Mouse (Mus musculus) left cerebral cortex, postnatal 10 days (tissue): Measurements from ENCODE around the gene Nphs2. TPM values are rescaled to one million over a fixed set of nuclear protein-coding genes. Genes with fewer than 3 reads are reported as not detected.

Source experiments
- DNase-seq, 2 experiments: peaks; one replicate each; pipeline ENCODE4 v3.0.0; 2021 to 2022; ENCODE audit warnings: low spot score in 2 of 2, mixed read lengths in 1 of 2; ENCODE audit errors: extremely low spot score in 1 of 2
- intact Hi-C: fragments of 180-260 bp; cut with DNase I; formaldehyde crosslinking; loops from one replicate; pipeline ENCODE4 v1.15.1; 2025
- total RNA-seq, 2 experiments: library from RNA; stranded (reverse); gene quantifications; 2 replicates each; pipeline ENCODE4 v1.2.3; 2021

The Nphs2 gene
- total RNA-seq, 2 experiments from 2014 or later, result 0.41 to 0.65 TPM

DNA sequence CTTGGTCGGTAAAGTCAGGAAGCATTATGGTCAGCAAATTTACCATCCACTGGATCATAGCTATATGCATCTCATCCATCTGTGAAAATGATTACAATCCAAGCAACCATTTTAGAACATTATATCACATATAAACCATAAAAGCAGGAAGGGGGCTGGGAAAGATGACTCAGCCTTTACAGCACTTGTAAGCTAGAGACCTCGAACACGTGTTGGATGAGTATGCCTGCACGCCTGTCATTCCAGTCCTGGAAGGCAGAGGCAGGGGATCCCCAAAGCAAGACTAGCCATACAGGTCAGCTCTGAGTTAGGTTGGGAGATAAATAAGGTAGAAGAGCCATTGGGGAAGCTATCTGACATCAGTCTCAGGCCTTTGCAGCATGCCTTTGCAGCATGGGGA, 38.5 kb downstream of the Nphs2 start:
- intact Hi-C loops, result no loop called here
- DNase-seq, result no peak

DNA sequence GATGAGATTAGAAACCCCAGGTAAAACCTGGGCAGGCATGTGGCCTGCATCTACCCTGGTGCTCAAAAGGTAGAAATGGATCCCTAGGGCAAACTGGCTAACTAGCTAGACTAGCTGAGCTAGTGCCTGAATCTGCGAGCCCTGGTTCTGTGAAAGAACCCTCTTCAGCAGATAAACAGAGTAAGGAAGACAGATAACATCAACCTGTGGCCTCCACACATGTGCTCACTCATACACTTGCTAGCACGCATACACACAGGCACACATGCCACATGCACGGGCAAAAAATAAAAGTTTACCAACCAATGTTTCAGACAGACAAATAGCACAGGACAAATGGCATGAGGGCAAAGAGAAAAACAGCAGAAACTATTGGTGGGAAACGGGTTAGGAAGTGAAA, 39.9 kb downstream of the Nphs2 start:
- intact Hi-C loops, result no loop called here
- no peak for DNase-seq

DNA sequence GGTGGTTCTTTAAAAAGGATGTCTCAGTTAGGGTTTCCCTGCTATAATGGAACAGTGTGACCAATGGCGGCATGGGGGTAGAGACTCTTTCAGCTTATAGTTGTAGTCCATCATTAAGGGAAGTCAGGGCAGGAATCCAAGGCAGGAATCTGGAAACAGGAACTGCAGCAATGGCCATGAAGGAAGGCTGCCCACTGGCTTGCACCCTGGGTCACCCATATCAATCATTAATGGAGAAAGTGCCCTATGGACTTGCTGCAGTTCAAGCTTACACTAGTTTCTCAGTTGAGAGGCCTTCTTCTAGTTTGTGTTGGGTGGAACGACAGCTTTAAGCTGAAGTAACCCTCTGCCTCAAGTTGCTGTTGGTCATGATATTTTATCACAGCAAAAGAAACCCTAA, 41.9 kb downstream of the Nphs2 start:
- intact Hi-C loops, result no loop called here
- no peak for DNase-seq

DNA sequence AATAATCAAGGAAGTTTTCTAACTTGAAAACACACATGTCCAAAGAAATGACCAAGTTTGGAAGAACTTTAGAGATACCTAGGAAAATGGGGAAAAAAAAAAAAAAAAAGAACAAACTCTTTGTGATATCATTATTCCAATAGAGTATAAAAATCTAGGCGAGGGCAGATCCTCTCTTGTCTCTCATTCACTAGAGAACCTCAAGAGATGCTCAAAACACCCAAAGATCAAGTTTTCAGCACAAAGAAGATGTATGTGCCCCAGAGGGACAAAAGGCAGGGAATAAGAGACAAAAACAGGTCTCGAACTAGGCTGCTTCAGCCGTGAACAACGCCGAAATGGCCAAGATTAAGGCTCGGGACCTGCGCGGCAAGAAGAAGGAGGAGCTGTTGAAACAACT, 55.2 kb downstream of the Nphs2 start, which contains the start of gene Gm2000:
Gene Gm2000, plus strand, starts transcription at position 301 of the 400 bp plus-strand sequence.
- intact Hi-C loops, result no loop called here

More for the DNA sequence above, 55.2 kb downstream of the Nphs2 start, which contains the start of gene Gm2000:
- DNase-seq, result no peak

Other genes starting within 250 kb of the Nphs2 start
- gene Fam163a, start 105.7 kb upstream of the Nphs2 start, total RNA-seq, result 10 to 100 TPM; 10.5 to 11.6 TPM
- gene Tdrd5, start 7.1 kb upstream of the Nphs2 start, total RNA-seq, result 1 to 10 TPM; 2.9 to 3.4 TPM
- gene Gm2000, start 55.3 kb downstream of the Nphs2 start, total RNA-seq, result 100 to 1,000 TPM; 395 to 432 TPM
- under 1 TPM; 0.34 to 0.45 TPM for gene Axdnd1, start 110.4 kb downstream of the Nphs2 start, total RNA-seq
- gene Soat1, start 163.6 kb downstream of the Nphs2 start, total RNA-seq, result 10 to 100 TPM; 26.0 to 33.8 TPM
- 10 to 100 TPM; 49.6 to 54.0 TPM for gene Gm10031, start 213.3 kb downstream of the Nphs2 start, total RNA-seq
- 10 to 100 TPM; 55.6 to 58.8 TPM for gene Abl2, start 248.1 kb downstream of the Nphs2 start, total RNA-seq